Mouse (Mus musculus) brain, embryonic 14.5 days (tissue): Measurements from ENCODE around the gene Tmem138. TPM values are rescaled to one million over a fixed set of nuclear protein-coding genes. Genes with fewer than 3 reads are reported as not detected.
A peak's percentile ranks its signal among the peaks of the same experiment; 100 is the strongest.
"Not testable (repeated sequence)": the region's sequence is repeated elsewhere in the genome, so short reads cannot be mapped to it uniquely, and the experiment has no call there.

Experiments
- DNase-seq: peaks from one replicate; pipeline ENCODE4 v3.0.0-alpha.2; 2011; ENCODE audit warnings: low read depth
- CTCF ChIP-seq: fragments of 200-500 bp; IDR thresholded peaks from 2 replicates; pipeline ENCODE4 v1.5.1; 2012; ENCODE audit warnings: inconsistent platforms, mild to moderate bottlenecking, moderate library complexity, borderline replicate concordance; ENCODE audit not compliant: insufficient read depth, insufficient read length; ENCODE audit errors: extremely low read depth
- POLR2A ChIP-seq: fragments of 200-500 bp; IDR thresholded peaks from 2 replicates; pipeline ENCODE4 v1.6.1; 2012; ENCODE audit warnings: mild to moderate bottlenecking, inconsistent platforms, borderline replicate concordance; ENCODE audit not compliant: poor library complexity, insufficient read depth, insufficient read length, severe bottlenecking; ENCODE audit errors: extremely low read depth
- polyA plus RNA-seq: library from polyadenylated mRNA; depleted of rRNA; stranded (reverse); fragments of >200 nt; gene quantifications from 2 replicates; pipeline ENCODE4 v1.2.3, GENCODE M21; 2012

Tmem138 gene
- polyA plus RNA-seq, 1 experiment: 31.0 TPM

DNA sequence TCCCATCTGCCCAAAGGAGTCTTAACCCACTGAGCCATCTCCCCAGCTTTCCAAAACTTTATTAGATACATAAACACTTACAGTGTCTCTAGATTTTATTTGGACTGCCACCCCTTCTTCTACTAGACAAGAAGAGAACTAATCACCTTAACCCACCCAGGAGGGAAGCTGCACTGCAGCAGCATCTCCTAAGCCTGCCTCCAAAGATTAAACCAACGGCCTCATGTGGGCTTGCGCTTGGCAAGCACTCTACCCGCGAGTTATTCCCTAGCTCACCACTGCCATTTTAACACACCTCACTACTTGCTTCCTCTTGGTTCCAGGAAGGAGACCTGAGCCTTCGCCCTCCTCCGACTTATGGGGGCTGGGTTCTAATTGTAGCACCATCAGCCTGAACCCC is 12.9 kb downstream of the Tmem138 start:
- no peak for DNase-seq
- no peak for TF ChIP-seq CTCF
- no peak for TF ChIP-seq POLR2A

GRCm38 (mm10) chr19:10562351-10562750 is 14.8 kb downstream of the Tmem138 start:
- TF ChIP-seq CTCF (no peak), POLR2A (no peak)
- no peak for DNase-seq

- TF ChIP-seq CTCF: no peak
- TF ChIP-seq POLR2A: no peak
- no peak for DNase-seq
Measured at GRCm38 (mm10) chr19:10561558-10562314, 15.4 kb downstream of the Tmem138 start.

- DNase-seq: peak; percentile 51
- TF ChIP-seq CTCF (no peak), POLR2A (no peak)
Measured at GRCm38 (mm10) chr19:10560108-10560507, 17.1 kb downstream of the Tmem138 start.

- DNase-seq: not testable (repeated sequence)
Measured at GRCm38 (mm10) chr19:10557837-10558375, 19.3 kb downstream of the Tmem138 start.

DNA sequence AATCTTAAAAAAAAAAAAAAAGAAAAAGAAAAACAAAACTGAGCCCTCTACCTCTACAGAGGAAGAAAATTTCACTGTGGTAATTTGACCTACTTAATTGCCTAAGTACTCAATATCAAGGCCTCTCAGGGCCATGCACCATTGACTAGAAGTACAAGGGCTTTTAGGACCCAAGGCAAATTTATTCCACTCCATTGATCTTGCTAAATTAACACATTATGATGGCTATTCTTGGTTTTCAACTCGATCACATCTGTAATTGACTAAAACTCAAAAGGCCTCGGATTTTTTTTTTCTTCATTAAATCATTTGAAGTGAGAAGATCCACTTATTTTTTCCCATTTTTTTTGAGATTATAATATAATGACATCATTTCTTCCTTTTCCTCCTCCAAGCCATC is 19.7 kb downstream of the Tmem138 start:
- no peak for DNase-seq
- TF ChIP-seq POLR2A (no peak), CTCF (no peak)

GRCm38 (mm10) chr19:10557001-10557400 is 20.2 kb downstream of the Tmem138 start:
- no peak for DNase-seq
- no peak for TF ChIP-seq POLR2A
- TF ChIP-seq CTCF: no peak

GRCm38 (mm10) chr19:10555624-10556510 is 21.3 kb downstream of the Tmem138 start, which contains the start of gene Tmem216:
TSS of gene Tmem216 (minus strand) at chr19:10556238.
- peak; percentile 95 for DNase-seq
- TF ChIP-seq CTCF: no peak
- TF ChIP-seq POLR2A: peak; percentile 58; the same call in 1 of the 2 replicates

DNA sequence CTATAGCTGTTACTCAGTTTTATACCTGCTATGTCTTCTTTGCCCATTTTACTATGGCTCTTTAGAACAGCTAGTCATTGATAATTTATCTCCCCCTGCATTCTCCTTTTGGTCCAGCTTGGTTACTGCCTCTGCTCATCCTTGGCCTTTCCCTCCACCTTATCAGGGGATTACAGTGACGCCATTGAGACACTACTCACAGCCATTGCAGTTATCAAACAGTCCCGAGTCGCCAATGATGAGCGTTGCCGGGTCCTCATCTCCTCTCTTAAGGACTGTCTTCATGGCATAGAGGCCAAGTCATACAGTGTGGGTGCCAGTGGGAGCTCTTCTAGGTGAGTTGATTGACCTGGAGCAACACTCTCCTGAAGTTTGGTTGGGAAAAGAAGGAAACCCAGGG is 37.7 kb downstream of the Tmem138 start:
- TF ChIP-seq POLR2A (no peak), CTCF (no peak)
- DNase-seq: no peak

- TF ChIP-seq POLR2A: no peak
- peak; percentile 12; the same call in 1 of the 2 replicates for TF ChIP-seq CTCF
- no peak for DNase-seq
Measured at GRCm38 (mm10) chr19:10530082-10530481, 47.1 kb downstream of the Tmem138 start.

DNA sequence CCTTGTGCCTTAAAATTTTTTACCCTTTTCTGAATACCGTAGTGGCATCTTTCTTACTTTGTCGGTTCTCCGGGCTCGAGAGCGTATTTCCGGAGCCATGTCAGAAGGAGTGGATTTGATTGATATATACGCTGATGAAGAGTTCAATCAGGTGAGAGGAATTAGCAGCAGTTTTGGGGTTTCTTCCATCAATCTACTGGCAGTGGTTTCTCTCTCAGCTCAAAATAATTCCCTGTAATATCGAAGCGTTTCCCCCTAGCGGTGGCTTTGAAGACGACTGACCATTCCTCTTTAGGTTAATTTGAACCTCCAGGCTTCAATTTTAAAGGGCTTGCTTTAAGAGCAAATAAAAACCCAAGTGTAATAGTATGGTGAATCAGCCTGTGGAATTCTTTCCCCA is 51.3 kb downstream of the Tmem138 start, which contains the start of gene Sdhaf2:
Gene Sdhaf2 (minus strand): TSS at position 233 of the 400 bp plus-strand sequence.
- DNase-seq: peak; percentile 81
- TF ChIP-seq POLR2A (no peak), CTCF (peak; percentile 55; the same call in 1 of the 2 replicates)
